Mouse (Mus musculus): ENCODE results near the gene Nfkbil1. TPM values are rescaled to one million over a fixed set of nuclear protein-coding genes. Genes with fewer than 3 reads are reported as not detected.
"Not testable (repeated sequence)": the region's sequence is repeated elsewhere in the genome, so short reads cannot be mapped to it uniquely, and the experiment has no call there.

The Nfkbil1 gene
- polyA plus RNA-seq, 1 experiment from 2014 or later, result 10.8 TPM

- Histone ChIP-seq H3K27me3 (no peaks in the 10 kb centered on the region), H3K27ac (replicated peaks) (peak overlapping the region; percentile 100), H3K9ac (peak overlapping the region; percentile 100), H3K4me2 (peak overlapping the region; percentile 93), H3K9me3 (no peaks in the 10 kb centered on the region), H3K36me3 (peaks cover 42% of the 10 kb centered on the region), H3K4me3 (peak overlapping the region; percentile 99), H3K4me1 (replicated peaks) (peaks cover 58% of the 10 kb centered on the region)
- 0% methylated on average over 55 of the region's 55 CpGs for WGBS
- ATAC-seq (ENCODE audit: low read depth), result peak; percentile 40
Measured at GRCm38 (mm10) chr17:35242015-35242941, 6.7 kb upstream of the Nfkbil1 start.

- no peaks in the 10 kb centered on the region for H3K9me3 ChIP-seq
- peak within 1 kb of the TSS; percentile 99 for H3K4me3 ChIP-seq
- peak within 1 kb of the TSS; percentile 100 for H3K9ac ChIP-seq
- peak within 1 kb of the TSS; percentile 100 for H3K27ac ChIP-seq (replicated peaks)
- peaks cover 34% of the 10 kb centered on the region for H3K36me3 ChIP-seq
- peak; percentile 89 for ATAC-seq (ENCODE audit: low read depth)
- peaks cover 58% of the 10 kb centered on the region for H3K4me1 ChIP-seq (replicated peaks)
- WGBS, result under 1% methylated on average over 66 of the region's 69 CpGs
- H3K27me3 ChIP-seq, result no peaks in the 10 kb centered on the region
- H3K4me2 ChIP-seq, result peak within 1 kb of the TSS; percentile 93
Measured at GRCm38 (mm10) chr17:35241305-35242014, 5.9 kb upstream of the Nfkbil1 start, which contains the start of gene Ddx39b. TSS of gene Ddx39b (plus strand) at chr17:35241746.

- no peaks in the 10 kb centered on the region for H3K27me3 ChIP-seq
- H3K27ac ChIP-seq (replicated peaks), result peak overlapping the region; percentile 100
- H3K4me2 ChIP-seq, result peak overlapping the region; percentile 93
- H3K9ac ChIP-seq, result peak overlapping the region; percentile 100
- peaks cover 50% of the 10 kb centered on the region for H3K4me1 ChIP-seq (replicated peaks)
- peak; percentile 0; the same call in 1 of the 2 replicates for ATAC-seq (ENCODE audit: low read depth)
- peak overlapping the region; percentile 99 for H3K4me3 ChIP-seq
- H3K9me3 ChIP-seq, result no peaks in the 10 kb centered on the region
- peaks cover 26% of the 10 kb centered on the region for H3K36me3 ChIP-seq
- WGBS, result 33% methylated on average over 12 of the region's 12 CpGs
Measured at GRCm38 (mm10) chr17:35240384-35241304, 5.1 kb upstream of the Nfkbil1 start.

- no peak for ATAC-seq (ENCODE audit: low read depth)
- 87% methylated on average over 5 of the region's 5 CpGs for WGBS
- no peak overlapping the region for H3K4me3 ChIP-seq
Measured at GRCm38 (mm10) chr17:35239700-35240099, 4.1 kb upstream of the Nfkbil1 start.

DNA sequence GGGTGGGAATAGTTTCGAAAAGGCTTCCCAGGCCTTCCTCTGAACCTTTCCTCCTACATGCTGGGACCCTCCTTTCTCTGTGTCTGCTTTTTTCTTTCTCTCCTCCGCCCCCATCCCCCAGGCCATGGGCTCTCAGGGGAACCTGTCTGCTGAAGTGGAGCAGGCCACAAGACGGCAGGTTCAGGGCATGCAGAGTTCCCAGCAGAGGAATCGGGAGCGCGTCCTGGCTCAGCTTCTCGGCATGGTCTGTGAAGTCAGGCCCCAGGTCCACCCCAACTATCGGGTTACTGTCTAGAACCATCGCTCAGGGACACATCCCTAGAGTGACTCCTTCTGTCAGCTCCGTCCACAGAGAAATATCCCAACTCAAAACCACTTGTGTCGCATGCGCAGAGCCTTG lies 1.9 kb upstream of the Nfkbil1 start:
- H3K27me3 ChIP-seq, result no peaks in the 10 kb centered on the region
- H3K4me3 ChIP-seq, result peak overlapping the region; percentile 53; the same call in 1 of the 2 replicates
- ATAC-seq (ENCODE audit: low read depth), result no peak
- peak overlapping the region; percentile 77 for H3K9ac ChIP-seq
- peaks cover 47% of the 10 kb centered on the region for H3K4me1 ChIP-seq (replicated peaks)
- peak overlapping the region; percentile 97 for H3K4me2 ChIP-seq
- H3K9me3 ChIP-seq, result no peaks in the 10 kb centered on the region
- 85% methylated on average over 12 of the region's 12 CpGs for whole genome bisulfite sequencing
- H3K36me3 ChIP-seq, result 0 out of 2 replicates have a peak, but pooled peaks cover 3% of the 10 kb centered on the region
- H3K27ac ChIP-seq (replicated peaks), result no peak overlapping the region

More at GRCm38 (mm10) chr17:35239700-35240099, 4.1 kb upstream of the Nfkbil1 start:
- Histone ChIP-seq H3K9me3 (no peaks in the 10 kb centered on the region), H3K36me3 (peaks cover 16% of the 10 kb centered on the region), H3K4me1 (replicated peaks) (peaks cover 46% of the 10 kb centered on the region), H3K27me3 (no peaks in the 10 kb centered on the region), H3K9ac (no peak overlapping the region), H3K4me2 (no peak overlapping the region), H3K27ac (replicated peaks) (peak overlapping the region; percentile 100; the same call in 1 of the 2 replicates)

DNA sequence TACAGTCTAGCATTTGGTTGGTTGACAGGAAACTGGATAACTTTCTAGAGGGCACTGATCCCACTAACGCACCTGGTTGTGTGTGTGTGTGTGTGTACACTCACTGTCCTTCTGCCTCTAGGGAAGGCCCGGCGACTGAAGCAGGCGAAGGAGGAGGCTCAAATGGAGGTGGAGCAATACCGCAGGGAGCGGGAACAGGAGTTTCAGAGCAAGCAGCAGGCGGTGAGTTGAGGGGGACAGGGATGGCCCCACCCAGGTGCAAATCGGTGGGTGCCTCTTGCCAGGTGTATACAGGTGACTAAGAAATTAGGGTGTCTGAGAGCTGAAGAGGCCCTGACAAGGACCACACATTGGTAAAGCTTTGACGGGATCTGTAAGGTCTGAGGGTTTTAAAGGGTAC lies 1.4 kb upstream of the Nfkbil1 start:
- no peak for ATAC-seq (ENCODE audit: low read depth)
- Histone ChIP-seq H3K4me2 (peak overlapping the region; percentile 97), H3K9ac (peak overlapping the region; percentile 77), H3K27me3 (no peaks in the 10 kb centered on the region), H3K9me3 (no peaks in the 10 kb centered on the region), H3K36me3 (0 out of 2 replicates have a peak, but pooled peaks cover 3% of the 10 kb centered on the region), H3K27ac (replicated peaks) (peak overlapping the region; percentile 95), H3K4me1 (replicated peaks) (peaks cover 52% of the 10 kb centered on the region), H3K4me3 (peak overlapping the region; percentile 53)
- 78% methylated on average over 9 of the region's 9 CpGs for WGBS

GRCm38 (mm10) chr17:35236390-35236746 lies 776 bp upstream of the Nfkbil1 start:
- Histone ChIP-seq H3K27ac (replicated peaks) (peak overlapping the region; percentile 95), H3K27me3 (no peaks in the 10 kb centered on the region), H3K9me3 (no peaks in the 10 kb centered on the region), H3K4me1 (replicated peaks) (peaks cover 55% of the 10 kb centered on the region), H3K36me3 (peaks cover 3% of the 10 kb centered on the region; the same call in 1 of the 2 replicates), H3K4me3 (peak overlapping the region; percentile 53), H3K9ac (peak overlapping the region; percentile 77), H3K4me2 (peak overlapping the region; percentile 97)
- peak; percentile 86 for ATAC-seq (ENCODE audit: low read depth)
- WGBS, result 1% methylated on average over 18 of the region's 18 CpGs

DNA sequence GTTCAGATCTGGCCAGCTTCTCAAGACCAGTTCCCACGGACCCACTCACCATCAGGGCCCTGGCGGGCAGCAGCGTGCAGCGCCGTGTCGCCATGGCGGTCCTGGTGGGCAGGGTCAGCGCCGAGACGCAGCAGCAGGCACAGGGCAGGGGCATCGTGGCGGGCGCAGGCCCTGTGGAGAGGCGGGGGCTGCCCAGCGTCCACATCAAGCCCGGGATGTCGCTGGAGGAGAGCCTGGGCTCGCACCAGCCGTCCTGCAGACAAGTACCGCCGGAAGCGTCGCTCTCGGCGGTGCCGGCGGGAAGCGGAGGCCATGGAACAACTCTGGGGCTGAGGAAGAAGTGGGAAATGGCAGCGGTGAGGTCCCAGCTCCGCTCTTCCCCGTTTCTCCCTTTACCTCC lies 689 bp downstream of the Nfkbil1 start:
- no peaks in the 10 kb centered on the region for H3K27me3 ChIP-seq
- 7% methylated on average over 31 of the region's 31 CpGs for WGBS
- H3K36me3 ChIP-seq, result peaks cover 18% of the 10 kb centered on the region
- H3K27ac ChIP-seq (replicated peaks), result peak overlapping the region; percentile 95
- peak overlapping the region; percentile 97 for H3K4me2 ChIP-seq
- no peak for ATAC-seq (ENCODE audit: low read depth)
- H3K4me1 ChIP-seq (replicated peaks), result peaks cover 44% of the 10 kb centered on the region
- no peaks in the 10 kb centered on the region for H3K9me3 ChIP-seq
- peak overlapping the region; percentile 77 for H3K9ac ChIP-seq
- H3K4me3 ChIP-seq, result peak overlapping the region; percentile 53

DNA sequence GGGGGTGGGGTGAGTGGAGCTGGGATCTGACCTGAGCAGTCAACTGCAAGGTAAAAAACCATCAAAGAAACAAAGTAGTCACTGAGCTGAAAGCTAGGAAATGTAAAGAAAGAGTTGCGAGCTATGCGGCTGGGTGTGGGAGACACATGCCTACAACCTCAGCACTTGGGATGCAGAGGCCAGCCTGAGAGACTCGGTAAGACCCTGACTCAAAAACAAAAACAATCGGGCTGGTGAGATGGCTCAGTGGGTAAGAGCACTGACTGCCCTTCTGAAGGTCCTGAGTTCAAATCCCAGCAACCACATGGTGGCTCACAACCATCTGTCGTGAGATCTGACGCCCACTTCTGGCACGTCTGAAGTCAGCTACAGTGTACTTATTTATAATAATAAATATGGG lies 1.5 kb downstream of the Nfkbil1 start:
- Histone ChIP-seq H3K36me3 (peaks cover 26% of the 10 kb centered on the region), H3K4me2 (peak overlapping the region; percentile 97), H3K9ac (peak overlapping the region; percentile 77; the same call in 1 of the 2 replicates), H3K4me3 (0 out of 2 replicates have a peak overlapping the region, but pooled peaks have one; percentile 53), H3K4me1 (replicated peaks) (peaks cover 44% of the 10 kb centered on the region)
- not testable (repeated sequence) for H3K27ac ChIP-seq (replicated peaks); ATAC-seq (ENCODE audit: low read depth); H3K27me3 ChIP-seq; H3K9me3 ChIP-seq
- 90% methylated on average over 7 of the region's 7 CpGs for WGBS

- peaks cover 44% of the 10 kb centered on the region for H3K4me1 ChIP-seq (replicated peaks)
- 80% methylated on average over 18 of the region's 18 CpGs for WGBS
- H3K9me3 ChIP-seq, result no peaks in the 10 kb centered on the region
- peak within 1 kb of the TSS; percentile 95; the same call in 1 of the 2 replicates for H3K27ac ChIP-seq (replicated peaks)
- H3K9ac ChIP-seq, result peak within 1 kb of the TSS; percentile 77
- H3K4me3 ChIP-seq, result peak within 1 kb of the TSS; percentile 53
- H3K27me3 ChIP-seq, result no peaks in the 10 kb centered on the region
- H3K36me3 ChIP-seq, result peaks cover 33% of the 10 kb centered on the region
- H3K4me2 ChIP-seq, result peak within 1 kb of the TSS; percentile 97
- no peak for ATAC-seq (ENCODE audit: low read depth)
Measured at GRCm38 (mm10) chr17:35233114-35233980, 2.2 kb downstream of the Nfkbil1 start, which contains the start of gene Atp6v1g2. TSS of gene Atp6v1g2 (plus strand) at chr17:35233660.

Data from neural tube, embryonic 13.5 days (tissue).